Mouse (Mus musculus): ENCODE measurements around the gene Reep3.

The Reep3 gene

GRCm38 (mm10) chr10:67081206-67082007 is 15.3 kb downstream of the Reep3 start:
- no peak for DNase-seq

- peak in 1 of 2 experiments; percentile 41 for DNase-seq
Measured at GRCm38 (mm10) chr10:67079030-67079429, 17.7 kb downstream of the Reep3 start.

- peak; percentile 89 to 90 for DNase-seq
Measured at GRCm38 (mm10) chr10:67075931-67076878, 20.5 kb downstream of the Reep3 start.

GRCm38 (mm10) chr10:67073577-67073976 is 23.2 kb downstream of the Reep3 start:
- DNase-seq, result no peak

DNA sequence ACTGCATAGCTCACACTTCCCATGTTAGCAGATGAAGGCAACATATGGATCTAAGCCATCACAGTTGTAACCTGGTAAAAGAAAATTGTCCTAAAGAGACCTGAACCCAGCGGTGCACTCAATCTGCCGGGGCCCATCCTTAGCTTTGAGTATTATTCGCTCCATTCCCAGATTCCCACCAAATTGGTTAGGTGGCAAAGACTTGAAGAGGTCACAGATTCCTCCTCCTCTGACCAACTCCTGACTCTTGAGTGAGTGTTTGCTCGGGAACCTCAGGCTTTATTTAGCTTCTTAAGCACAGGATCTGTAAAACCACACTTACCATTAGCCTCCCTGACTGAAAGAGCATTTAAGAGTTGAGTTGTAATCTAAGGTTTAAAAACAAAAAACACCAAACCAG is 24.1 kb downstream of the Reep3 start:
- no peak for DNase-seq

DNA sequence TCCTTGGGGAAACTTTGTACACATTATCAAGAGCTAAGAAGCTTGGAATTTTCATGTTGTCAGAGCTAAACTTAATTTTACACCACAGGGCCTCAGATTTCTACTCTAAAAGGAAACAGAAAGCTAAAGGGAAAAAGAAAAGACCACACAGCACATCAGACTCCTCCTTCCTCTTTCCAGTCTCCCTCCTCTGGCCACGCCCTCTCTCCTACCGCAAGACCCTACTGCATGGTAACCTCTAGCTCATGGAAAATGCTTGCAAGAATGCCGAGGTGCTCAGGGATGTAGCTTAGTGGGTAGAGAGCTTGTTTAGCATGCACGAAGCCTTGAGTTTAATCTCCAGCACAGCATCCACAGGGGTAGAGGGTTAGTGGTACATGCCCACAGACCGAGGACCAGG is 24.9 kb downstream of the Reep3 start:
- no peak for DNase-seq

DNA sequence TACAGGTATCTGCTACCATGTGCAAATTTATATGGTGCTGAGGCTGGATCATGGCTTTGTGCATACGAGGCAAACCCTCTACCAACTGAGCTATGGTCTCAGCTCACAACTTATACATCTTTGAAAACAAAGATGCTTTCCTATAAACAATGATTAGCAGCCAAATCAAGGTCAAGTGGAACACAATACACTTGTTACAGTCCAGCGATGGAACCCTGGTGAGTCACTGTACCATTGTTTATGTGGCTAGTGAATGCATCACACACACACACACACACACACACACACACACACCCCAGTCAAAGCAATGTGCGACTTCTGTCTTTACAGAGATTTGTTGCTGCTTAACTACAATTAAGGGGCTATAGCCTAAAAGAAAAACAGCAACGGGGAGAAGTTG is 25.4 kb downstream of the Reep3 start:
- no peak for DNase-seq

DNA sequence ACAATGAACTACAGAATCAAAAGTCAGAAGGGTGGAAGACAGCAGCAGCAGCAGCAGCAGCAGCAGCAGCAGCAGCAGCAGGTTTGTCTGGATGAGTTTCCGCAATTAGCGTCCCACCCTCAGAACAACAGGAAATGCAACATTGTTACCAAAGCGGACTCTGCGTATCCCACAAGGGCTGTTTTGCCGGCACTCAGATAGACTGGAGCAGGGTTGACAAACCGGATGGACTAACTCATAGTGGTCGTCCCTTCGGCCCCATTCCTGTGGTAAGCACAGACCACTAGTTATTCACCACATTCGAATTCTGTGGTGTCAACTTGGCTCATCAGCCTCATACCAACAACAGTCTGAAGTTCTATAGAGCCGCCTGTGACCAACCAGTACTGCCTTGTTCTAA is 27.7 kb downstream of the Reep3 start:
- DNase-seq, result no peak

DNA sequence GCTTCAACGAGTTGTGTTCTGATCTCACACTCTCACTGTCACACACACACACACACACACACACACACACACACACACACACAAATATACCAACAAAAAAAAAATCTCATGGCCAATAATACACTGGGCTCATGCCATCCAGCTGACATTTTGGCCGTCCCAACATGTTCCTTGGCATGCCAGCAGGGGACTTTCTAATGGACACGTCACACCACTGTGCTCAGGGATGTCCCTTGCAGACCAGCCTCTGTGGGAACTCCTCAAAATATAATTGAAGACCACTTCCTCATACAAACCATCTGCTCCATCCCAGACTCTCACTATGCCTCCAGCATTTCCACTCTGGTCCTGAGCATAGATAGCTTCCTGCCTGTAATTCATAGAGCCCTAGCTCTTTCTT is 30.3 kb downstream of the Reep3 start:
- DNase-seq, result peak; percentile 50 to 52

DNA sequence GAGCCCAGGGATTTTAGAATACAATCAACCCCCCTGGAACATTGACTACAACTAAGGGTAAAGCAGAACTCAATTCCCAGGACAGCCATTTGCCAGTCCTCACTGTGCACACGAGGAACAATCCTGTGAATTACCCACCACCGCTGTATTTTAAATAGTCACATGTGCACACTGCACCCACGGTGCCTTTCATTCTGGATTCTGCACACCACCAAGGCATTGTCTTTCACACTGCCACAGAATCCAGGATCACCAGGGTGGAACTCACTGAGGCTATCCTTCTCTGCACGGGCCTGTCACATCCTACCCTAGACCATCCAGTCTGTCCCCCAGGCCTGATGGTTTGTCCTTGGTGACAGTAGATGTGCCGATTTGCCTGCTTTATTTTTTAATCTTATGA is 30.8 kb downstream of the Reep3 start:
- DNase-seq, result no peak

GRCm38 (mm10) chr10:67065277-67065887 is 31.4 kb downstream of the Reep3 start:
- no peak for DNase-seq

DNA sequence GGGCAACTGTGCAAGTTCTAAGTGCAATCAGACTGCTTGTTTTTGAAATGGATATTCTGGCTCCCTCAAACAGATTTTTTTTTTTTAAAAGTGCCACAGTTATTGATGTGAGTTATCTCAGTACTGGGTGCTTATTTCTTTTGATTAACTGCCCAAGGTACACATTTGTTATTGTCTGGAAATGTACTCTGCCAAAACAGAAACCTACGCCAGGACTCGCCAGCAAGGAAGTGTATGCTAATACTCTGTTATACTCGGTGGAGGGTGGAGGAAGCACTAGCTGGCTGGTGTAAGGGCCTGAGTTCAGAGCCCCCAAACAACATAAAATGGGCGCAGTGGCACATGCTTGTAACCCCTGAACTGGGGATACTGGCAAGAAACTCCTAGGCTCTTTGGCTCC is 34.9 kb downstream of the Reep3 start:
- DNase-seq, result no peak

- peak; percentile 52 to 61 for DNase-seq
Measured at GRCm38 (mm10) chr10:67061367-67061801, 35.4 kb downstream of the Reep3 start.

- DNase-seq, result peak in 1 of 2 experiments; percentile 52
Measured at GRCm38 (mm10) chr10:67058702-67059101, 38.0 kb downstream of the Reep3 start.

- peak; percentile 85 to 87 for DNase-seq
Measured at GRCm38 (mm10) chr10:67058297-67058696, 38.4 kb downstream of the Reep3 start.

GRCm38 (mm10) chr10:67057696-67058095 is 39.0 kb downstream of the Reep3 start:
- peak; percentile 47 to 57 for DNase-seq

DNA sequence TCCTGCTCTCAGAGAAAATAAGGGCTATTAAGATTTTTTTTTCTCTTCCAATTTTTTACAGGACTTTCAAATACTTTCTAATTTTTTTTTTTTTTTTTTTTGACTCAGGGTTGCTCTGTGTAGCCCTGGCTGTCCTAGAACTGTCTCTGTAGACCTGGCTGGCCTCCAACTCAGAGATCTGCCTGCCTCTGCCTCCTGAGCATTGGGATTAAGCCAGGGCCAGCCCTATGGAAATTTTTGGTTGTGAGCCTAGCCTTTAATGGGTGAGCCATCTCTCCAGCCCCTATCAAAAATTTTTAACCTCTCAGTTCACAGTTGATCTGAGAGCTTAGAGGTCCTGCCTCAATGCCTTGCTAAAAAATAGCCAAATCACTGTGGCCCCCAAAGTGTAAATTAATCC is 39.5 kb downstream of the Reep3 start:
- peak in 1 of 2 experiments; percentile 55 for DNase-seq

- peak; percentile 79 for DNase-seq
Measured at GRCm38 (mm10) chr10:67055867-67056856, 40.6 kb downstream of the Reep3 start.

DNA sequence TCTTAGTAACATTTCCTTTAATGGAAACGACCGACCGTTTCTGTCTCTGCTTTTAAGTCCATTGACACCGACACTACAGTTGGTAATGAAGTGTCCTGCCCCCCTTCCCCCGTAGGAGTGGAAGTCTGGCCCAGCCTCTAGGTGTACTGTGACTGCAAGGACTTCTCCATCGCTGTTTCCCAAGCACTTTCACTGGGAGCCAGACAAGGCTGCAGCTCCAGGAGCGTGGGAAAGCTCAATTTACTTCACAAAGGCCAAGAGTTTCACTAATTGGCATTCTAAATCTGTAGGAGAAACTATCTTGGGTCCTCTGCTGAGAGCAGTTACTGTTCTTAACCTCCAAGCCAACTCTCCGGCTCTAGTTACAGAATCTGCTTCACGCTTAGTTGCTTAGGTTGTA is 43.3 kb downstream of the Reep3 start:
- DNase-seq, result peak in 1 of 2 experiments; percentile 23

DNA sequence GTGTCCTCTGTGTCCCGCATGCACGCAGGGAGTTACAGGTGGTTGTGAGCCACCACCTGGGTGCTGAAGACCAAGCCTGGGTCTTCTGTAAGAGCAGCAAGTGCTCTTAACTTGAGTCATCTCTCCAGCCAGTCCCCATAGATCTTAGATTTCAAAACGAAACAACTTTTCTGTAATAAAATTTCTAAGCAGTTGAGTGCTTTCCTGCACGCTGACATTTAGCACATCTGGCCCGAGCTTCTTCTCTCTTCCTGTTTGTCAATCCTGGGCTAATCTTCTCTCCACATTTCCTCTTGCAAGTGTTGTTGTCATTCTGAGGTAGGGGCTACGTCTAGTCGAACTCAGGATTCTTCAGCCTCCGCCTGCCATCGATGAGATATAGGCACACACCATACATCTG is 44.3 kb downstream of the Reep3 start:
- no peak for DNase-seq

GRCm38 (mm10) chr10:67051466-67051865 is 45.3 kb downstream of the Reep3 start:
- DNase-seq, result no peak

GRCm38 (mm10) chr10:67050766-67051165 is 46.0 kb downstream of the Reep3 start:
- no peak for DNase-seq
